Mouse (Mus musculus) bone marrow macrophage, adult 2 months (primary cell): ENCODE results near the gene Gpd1.

Experiments used
- CTCF ChIP-seq: IDR thresholded peaks from 2 replicates; pipeline ENCODE4 v1.5.1; 2012; ENCODE audit warnings: low read depth, mild to moderate bottlenecking, low read length, moderate library complexity
- POLR2A ChIP-seq: IDR thresholded peaks from 2 replicates; pipeline ENCODE4 v1.6.1; 2012; ENCODE audit warnings: mild to moderate bottlenecking, low read depth, low read length, borderline replicate concordance

DNA sequence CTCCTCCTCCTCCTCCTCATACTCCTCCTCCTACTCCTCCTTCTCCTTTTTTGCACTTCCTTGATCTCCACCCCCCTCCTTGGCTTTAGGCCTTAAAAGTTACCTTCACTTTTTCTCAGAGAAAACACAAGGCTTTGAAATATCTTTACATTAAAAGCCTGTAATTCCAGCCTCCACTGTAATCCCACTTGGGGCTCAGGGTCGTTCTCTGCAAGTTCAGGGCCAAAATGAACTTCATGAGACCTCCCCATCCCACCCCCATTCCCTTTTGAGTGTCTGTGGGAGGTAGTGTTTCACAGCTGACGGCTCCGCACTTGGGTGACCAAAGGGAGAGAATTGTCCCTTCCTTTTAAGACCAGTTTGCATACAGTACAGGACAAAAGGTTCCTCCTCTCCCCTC is 55.6 kb downstream of the Gpd1 start:
- TF ChIP-seq CTCF (no peak), POLR2A (no peak)
